Mouse (Mus musculus) CH12F3 (cell line): Measurements from ENCODE around the gene Top2a.

ENCODE experiments used
- in situ Hi-C: fragments of 300-500 bp; cut with MboI; formaldehyde crosslinking; loops from 2 replicates; pipeline ENCODE4 v1.14.3; 2020; ENCODE audit warnings: low sequenced_read_pairs

Gene Top2a

DNA sequence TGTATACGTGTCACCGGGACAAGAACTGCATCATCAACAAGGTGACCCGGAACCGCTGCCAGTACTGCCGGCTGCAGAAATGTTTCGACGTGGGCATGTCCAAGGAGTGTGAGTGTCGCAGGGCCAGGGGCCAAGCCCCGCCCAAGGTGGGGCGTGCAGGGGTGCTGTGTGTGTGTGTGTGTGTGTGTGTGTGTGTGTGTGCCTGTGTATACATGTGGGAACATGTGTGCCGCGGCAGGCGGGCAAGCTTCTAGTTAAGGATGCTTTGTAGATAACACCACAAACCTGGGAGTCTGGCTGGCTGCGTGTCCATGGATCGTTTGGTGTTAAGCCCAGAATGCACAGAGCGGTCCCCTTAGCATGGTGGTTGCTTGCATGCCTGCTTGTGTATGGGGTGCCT, 55.9 kb downstream of the Top2a start:
- in situ Hi-C loops, result no loop called here

DNA sequence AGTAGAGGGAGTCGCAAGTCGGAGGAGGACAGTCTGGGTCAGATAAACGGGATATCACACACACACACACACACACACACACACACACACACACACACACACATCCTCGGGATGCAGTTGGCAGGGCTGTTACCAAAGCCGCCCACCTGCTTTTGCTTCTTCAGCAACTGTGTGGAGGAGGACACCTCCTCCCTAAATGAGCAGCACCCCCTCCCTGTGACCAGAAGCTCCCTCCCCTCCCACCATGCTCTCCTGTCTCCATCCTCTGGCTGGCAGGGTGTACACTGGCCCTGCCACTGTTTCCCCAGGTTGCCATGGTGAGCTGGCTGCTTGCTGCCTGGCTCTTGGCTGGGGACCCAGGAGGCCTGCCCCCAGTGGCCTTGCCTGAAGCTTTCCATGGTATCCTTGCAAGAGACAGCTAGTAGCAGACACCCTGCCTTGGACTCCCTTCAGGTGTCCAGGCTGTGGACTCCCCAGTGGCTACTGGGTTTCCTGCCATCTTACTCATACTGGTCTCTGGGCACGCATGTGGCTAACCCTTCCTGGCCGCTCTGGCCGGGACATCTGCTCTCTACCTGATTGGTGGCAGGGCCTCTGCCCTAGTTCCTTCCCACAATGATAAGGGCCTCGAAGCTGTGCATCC, 57.4 kb downstream of the Top2a start:
- in situ Hi-C loops, result no loop called here

DNA sequence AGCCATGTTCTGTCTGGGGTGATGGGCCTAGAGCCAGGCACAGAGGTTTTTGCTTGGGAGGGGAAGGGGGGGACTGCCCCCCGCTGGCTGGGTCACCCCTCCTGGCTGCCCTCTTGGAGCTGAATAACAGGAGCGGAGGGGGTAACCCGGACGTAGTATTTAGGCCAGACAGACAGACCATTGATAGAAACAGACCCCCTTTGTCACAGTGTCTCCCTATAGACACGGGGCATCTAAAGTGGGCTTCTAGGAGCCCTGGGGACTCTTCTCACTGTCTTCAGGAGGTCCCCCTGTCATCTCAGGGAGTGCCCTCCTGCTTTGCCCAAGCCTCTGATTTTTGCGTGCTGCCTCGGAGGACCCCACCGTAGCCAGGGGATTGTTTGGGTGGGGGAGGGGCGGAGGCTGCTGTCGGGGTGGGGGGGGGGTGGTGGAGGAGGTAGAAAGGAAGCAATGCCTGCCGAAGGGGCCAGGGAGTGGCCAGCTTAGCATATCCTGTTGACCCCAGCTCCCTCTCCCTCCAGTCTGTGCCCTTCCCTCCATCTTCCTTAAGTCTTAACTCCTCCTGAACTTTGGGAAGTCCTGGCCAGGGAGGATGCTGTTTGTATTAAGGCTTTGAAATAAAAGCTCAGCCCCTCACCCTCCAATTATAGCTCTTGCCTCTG, 58.4 kb downstream of the Top2a start:
- in situ Hi-C loops, result no loop called here

DNA sequence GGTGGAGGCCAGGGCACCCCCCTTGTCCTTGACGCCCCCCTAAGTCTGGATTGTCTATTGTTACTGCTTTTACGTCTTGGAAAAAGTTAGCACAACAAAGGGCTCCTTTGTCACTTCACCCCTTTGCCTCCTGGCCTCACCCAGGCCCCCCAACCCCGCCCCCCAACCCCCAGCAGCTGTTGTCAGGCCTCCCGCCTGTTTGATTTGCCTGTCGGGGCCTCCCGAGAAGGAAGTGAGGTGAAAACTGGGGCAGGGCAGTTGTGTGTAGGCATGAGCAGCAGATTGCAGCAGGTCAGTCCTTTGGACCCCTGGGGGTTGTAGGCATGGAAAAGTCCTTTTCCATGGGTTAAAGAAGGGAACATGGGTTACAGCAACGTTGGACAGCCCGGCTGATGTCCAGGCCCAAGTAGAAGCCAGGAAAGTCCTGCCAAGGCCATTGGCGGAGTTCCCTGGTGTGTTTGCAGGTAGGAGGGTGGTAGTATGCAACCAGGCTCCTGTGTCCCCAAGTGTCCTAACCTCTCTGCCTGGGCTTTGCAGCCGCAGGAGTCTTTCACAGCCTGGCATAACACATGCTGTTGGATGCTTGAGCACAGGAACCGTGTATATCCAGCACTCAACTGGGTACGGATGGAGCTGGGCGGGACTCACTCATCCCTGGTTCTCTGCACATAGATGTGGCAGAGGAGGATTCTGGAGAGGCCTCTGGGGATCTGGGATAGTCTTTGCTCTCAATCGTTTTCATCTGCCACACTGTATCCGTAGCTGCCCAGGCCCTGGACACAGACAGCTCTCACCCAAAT, 59.2 kb downstream of the Top2a start:
- in situ Hi-C loops, result no loop called here

DNA sequence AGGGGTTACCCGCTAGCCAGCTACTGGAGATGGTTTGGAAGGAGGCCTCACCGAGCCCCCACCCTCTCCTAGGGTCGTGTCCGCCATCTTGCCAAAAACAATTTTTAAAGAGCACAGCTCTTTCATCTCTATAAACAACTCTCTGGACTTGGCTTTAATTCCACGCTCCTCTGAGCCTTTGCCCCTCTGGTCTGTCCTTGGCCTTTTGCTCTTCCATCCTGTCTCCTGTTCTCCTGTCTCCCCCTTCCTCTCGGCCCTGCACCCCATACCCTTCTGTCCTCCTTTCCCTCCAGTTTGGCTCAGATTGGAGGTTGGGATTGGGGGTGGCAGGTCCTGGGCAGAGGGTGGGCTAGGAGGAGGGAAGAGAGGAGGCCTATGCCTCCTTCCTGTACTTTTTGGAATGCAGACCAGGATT, 59.8 kb downstream of the Top2a start:
- in situ Hi-C loops, result no loop called here

DNA sequence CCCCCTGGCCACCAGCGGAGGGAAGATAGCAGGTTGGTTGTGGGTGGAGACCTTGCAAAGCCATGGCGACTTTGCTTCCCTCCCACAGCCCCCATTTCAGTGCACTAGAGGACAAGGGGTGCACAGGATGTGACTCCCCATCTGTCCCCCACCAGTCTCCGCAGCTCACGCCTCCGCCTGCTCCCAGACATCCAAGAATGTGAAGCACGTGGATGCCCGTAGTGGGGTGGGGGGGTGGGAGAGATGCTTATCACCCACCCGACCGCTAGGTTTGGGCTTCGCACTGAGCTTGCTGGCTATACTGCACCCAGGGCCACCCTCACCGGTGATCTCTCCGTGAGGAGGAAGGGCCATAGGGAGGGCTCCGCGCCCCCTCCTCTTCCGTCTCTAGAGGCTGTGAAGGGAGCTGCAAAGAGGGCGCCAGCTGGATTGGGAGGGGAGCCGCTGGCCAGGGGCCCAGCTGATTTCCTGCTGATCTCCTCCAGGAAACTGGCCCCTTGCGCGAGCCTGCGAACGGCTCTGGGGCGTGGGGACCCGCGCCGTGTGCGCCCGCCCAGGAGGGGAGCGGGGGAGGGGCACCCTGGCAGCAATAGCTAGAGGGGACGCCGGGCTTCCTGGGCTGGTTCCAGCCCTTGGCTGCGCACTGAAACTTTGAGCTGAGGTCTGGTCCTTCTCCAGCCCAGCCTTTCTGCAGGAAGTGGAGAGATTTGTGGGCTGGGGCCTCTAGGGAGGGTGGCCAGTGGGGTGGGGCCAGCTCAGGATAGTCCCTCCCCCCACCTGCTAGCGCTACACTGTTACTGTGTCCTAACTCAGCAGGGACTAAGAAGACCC, 60.6 kb downstream of the Top2a start:
- in situ Hi-C loops, result no loop called here

DNA sequence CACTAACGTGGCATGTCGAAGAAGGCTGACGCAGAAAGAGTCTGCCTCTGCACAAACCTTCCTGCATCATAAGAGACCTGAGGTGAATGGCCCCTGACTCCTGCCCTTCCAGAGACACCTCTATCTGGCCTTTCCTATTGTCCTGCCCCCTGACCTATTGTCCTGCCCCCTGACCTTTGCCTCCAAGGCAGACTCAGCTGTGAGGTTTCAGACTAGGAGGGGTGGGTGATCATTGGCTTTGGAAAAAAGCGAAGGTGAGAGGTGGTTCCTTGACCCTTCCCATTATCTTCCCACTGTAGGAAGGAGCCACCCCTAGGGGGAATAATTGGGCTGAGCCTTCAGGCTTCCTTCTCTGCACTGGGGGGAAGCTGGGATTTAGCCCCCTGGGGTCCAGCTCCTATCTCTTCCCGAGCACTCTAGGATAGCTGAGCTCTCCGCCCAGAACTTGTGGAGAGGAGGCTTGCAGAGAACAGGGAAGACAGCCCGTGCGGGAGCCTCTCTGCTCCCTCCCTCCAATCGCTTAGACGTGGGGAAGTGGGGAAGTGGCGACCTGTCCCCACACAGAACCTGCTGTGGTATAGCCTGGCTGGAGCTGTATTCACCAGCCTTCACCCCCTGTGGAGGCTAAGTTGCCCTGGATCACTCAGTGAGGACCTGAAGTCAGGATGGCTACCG, 61.4 kb downstream of the Top2a start:
- in situ Hi-C loops, result no loop called here

DNA sequence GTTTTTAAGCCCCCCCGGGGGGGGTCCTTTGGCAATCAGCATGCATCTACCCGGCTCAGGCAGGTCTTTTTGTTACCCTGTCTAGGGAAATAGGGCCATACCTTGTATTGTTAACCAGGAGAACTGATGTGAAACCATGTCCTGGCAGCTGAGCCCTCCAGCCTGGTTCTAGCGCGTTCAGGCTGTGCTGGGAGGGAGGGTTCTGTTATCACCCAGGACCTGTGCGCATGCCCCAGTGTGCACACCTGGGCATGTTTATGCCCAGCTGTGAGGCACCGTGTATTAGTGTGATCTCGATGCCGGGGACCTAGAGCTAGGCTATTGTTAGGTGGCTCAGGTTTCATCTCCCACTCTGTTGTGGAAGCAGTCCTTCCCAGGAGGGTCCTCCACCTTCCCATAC, 62.2 kb downstream of the Top2a start:
- in situ Hi-C loops, result no loop called here

DNA sequence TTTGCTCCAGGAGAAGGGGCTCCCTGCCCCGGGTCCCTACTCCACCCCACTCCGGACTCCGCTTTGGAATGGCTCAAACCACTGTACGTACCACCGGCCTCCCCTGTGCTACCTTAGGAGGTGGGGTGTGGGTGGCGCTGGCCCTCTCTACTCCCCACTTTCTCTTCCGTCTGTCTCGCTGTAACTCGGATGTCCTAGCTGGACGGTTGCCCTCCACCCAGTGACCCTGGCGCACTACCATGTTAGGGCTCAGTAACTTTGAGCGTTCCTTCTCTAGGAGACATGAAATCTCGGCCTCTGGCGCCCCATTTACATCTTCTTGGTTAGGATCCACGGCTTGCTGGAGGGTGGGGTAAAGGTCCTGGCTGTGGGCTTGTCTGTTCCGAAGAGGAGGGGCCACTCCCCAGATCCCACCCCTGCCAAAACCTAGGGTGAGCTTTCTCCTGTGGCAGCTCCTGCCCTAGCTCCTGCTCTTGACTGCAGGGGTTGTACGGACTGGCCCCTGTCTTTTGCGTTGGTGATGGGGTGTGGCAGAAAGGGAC, 62.9 kb downstream of the Top2a start:
- in situ Hi-C loops, result no loop called here

DNA sequence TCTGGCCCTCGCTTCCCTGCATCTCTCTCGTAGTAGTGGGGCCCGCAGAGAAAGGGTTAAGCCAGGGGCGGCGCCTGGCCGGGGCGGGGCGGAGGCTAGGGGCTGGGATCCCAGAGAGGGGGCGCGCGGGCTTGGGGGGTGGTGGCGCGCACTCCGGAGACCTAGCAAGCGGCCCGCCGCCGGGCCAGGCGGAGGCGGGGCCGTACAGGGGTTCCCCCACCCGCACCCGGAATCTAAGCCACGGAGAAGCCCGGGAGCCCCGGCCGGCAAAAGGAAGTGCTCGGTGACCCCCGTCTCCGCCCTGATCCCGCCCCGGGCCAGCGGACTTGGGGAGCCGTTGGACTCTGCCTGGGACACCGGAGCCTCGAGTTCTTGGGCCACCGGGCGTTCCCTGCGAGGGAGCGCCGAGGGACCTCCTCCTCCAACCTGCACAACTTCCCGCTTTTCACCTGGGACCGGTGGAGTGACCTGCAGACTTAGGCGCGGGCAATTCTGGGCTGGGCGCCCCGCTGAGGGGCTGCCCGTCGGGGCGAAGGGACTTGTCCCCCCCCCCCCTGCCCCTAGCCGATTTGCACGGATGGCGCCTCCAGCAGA, 63.6 kb downstream of the Top2a start:
- in situ Hi-C loops, result no loop called here

DNA sequence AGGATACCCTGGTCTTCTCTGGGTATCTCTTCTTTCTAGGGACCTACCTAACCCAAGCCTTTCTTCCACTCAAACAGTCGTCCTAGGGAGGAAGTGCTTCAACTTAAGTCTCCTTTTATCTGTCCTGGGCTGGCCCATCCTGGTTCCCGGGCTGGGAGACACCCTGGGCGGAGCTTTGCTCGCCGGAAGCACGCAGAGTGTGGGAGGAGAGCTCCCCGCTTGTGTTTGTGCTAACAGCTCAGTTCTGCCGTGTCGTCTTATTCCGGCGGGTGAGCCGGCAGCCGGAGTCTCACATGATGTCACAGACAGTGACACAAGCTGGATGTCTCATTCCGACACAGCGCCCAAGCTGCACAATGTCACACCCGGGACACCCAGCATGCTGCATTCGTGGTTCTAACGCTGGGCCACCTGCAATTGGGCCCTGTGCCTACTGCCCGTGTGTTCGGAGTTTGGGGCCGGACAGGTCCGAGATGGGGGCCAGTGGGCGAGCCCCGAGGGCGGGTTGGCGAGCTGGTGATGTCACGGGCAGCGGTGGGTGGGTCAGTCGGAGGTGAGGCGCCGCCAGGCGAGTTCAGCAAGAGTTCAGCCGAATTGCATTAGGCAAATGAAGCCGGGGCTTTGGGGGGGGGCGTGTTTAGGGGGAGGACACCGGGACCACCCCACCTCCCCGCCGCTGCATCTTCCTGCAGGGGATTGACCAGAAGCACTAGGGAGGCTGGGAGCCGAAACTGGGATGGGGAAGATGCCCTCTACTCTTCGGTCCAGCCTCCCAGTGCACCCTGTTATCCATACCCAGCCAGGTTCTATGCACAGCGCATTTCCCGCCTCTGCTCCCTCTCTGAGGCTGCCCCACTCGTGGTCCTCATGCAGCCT, 64.3 kb downstream of the Top2a start:
- in situ Hi-C loops, result no loop called here

DNA sequence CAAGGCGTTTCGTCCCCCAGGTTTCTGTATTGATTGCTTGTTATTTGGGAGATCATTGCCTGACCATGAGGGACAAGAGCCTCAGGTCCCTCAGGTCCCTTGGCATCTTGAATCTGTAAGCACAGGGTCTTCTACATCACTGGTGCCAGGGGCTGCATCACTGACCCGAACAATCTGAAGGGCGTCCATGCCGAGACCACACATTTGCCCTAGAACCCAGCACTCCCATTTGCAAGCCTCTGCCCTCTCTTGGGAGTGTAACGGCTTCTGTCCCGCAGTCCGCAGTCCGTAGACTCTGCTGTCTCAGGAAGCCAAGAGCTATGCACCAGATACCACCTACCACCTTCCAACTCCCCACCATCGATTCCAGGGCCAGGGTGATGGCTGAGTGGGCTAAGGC, 67.6 kb downstream of the Top2a start:
- in situ Hi-C loops, result no loop called here

DNA sequence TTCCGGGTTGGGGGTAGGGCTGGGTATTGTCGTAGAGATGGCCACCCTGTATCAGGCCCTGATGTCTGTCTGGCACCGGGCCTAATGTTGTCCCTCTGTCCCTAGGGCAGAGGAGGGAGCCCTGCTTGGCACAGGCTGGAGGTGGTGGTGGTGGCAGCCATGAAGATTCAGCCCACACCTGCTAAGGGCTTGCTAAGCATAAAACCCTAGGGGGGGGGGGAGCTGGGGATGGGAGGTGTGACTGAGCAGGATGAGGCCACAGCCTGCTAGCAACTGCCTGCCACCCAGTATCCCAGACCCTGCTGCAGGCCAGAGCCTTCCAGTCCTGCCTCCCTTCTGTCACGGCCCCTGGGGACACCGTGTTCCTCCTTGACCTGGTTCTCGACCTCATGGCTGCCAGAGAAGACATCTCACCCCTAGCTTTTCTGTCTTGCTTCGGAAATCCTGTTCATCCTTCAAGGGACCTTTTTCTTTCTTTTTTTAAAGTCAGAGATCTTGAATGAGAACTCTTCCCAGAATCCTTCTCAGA, 68.2 kb downstream of the Top2a start:
- in situ Hi-C loops, result no loop called here

DNA sequence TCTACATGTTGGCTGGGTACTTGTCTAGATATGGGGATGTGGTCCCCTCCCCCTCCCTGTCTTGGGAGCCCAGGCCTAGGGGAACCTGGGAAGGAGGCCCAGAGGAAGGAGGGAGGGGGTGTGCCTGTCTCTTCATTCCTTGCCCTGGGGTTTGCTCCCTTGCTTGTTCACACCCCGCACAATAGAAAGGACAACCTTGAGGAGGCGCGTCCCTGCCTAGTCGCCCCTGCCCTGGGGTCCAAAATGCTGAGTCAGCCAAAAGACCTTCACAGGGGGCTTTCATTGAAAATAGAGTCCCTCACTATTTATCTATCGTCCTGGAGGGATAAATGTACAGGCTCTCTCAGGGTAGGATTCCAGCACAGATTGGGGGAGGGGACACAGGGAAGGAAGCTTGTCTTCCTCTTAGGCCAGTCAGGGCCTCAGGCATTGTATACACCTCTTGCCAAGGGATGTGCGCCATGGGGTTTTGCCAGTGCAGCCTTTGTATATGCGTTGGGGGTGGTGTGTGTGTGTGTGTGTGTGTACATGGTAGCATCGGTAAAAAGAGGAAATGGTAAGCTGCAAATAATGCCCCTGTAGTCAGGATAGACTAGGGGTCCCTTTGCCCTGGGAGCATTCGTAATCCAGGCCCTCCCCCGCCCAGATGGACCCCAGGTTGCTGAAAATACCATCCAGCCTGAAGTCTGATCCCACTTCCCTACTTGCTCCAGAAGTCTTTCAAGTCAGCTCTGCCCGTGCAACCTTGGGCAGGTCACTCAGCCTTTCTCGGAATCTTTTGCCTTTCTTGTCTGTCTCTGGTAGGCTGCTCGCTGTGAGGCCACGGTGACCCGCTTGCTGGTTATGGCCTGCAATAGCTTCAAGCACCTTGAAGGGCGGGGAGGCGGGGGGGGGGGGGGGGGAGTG, 68.9 kb downstream of the Top2a start:
- in situ Hi-C loops, result no loop called here

DNA sequence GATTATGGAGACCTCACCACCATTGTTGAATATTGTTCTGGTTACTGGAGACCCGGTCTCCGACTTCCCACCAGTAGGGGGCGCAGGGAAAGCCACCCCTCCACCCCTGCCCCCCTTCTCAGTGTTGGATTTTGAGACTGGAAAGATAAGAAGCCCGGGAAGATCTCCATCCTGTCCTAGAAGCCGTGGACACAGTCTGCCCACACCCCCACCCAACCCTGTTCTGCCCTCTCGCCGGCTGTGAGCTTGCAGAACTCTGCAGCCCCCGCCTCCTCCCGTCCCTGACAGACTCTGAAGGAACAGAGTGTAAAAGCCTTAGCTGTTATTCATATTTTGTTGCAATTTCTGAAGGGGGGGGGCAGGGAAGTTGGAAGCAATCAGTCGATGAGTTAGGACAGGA, 69.6 kb downstream of the Top2a start:
- in situ Hi-C loops, result no loop called here

DNA sequence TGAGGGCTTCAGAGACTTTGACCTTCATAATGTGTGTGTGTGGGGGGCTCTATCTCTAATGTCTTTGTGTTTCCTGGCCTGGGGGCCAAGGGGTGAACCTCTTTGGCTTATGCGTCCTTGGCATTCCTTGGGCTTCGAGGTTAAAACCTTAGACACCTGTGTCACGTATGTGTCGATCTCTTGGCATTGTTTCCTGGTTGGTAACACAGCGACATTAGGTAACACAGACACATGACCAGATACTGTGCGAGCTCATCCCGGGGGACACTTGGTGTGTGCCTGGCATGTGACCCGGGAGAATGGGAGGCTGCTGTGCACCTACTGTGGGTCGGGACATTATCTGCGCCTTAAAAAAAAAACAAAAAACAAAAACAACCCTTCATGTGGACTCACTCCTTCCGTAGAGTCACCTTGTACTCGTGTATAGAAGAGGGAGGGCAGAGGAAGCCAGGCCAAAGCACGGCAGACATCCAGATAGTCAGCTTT, 70.1 kb downstream of the Top2a start:
- in situ Hi-C loops, result no loop called here

DNA sequence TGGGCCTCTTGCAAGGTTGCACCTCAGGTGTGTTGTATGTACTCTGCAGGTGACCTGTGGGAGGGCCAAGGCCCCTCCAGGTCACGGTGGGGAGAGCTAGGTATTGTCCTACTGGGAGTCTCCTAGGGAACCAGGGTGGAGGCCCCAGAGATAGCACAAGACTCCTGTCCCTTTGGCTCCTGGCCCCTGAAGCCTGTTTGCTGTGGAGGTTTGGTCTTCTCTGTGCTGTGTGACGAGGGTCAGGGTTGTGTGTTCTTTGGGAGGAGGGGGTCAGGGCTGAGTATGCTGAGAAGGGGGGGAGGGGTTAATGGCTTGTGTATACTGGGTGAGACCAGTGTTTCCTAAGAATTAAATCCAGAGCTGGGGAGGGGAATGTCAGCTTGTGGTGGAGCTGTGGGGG, 70.6 kb downstream of the Top2a start:
- in situ Hi-C loops, result no loop called here

DNA sequence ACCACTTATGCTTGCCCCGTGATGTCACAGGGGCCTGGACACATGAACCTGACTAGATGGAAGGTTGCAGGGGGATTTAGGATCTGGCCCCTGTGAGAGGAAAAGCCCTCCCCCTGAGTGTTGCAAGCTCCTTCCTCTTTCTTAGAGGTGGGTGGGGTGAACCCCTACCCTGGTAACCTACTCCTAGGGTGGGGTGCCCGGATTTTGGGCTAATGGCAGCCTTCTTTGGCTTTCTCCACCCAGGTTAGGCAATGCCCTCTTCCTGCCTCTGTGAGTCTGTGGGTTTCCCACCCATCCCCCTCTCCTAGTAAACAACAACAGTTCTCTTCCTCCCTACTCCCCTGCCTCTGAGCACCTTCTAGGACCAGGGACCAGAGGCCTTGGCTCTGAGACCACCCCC, 71.3 kb downstream of the Top2a start:
- in situ Hi-C loops, result no loop called here
